Mouse (Mus musculus) bone marrow macrophage, adult 2 months (primary cell): ENCODE results near the gene Zswim1.

ENCODE experiments used
- CTCF ChIP-seq: IDR thresholded peaks from 2 replicates; pipeline ENCODE4 v1.5.1; 2012; ENCODE audit warnings: low read depth, mild to moderate bottlenecking, low read length, moderate library complexity
- POLR2A ChIP-seq: IDR thresholded peaks from 2 replicates; pipeline ENCODE4 v1.6.1; 2012; ENCODE audit warnings: mild to moderate bottlenecking, low read depth, low read length, borderline replicate concordance

- no peak for TF ChIP-seq CTCF
- no peak for TF ChIP-seq POLR2A
These were observed 34.1 kb upstream of the Zswim1 start for GRCm38 (mm10) chr2:164788411-164788810.
